Mouse (Mus musculus): Measurements from ENCODE around the gene Mogat2. TPM values are rescaled to one million over a fixed set of nuclear protein-coding genes. Genes with fewer than 3 reads are reported as not detected.

The Mogat2 gene
- total and polyA plus RNA-seq, 2 experiments from 2014 or later: 0.40 TPM; not detected in 1

GRCm38 (mm10) chr7:99175666-99176065, 62.8 kb downstream of the Mogat2 start:
- H3K9ac ChIP-seq (replicated peaks; ENCODE audit: low read depth, low read length): no peak overlapping the region
- H3K36me3 ChIP-seq (replicated peaks; ENCODE audit: control insufficient read depth, insufficient read depth, low read length): no peaks in the 10 kb centered on the region
- peaks cover 12% of the 10 kb centered on the region; the same call in 1 of the 2 replicates for H3K4me1 ChIP-seq (ENCODE audit: control insufficient read depth, insufficient read depth)
- no peak for DNase-seq (ENCODE audit: low spot score)
- H3K4me3 ChIP-seq (ENCODE audit: low read depth, low read length): no peak overlapping the region
- TF ChIP-seq EP300 (IDR thresholded peaks at IDR 0.05; ENCODE audit: low read depth): no peak
- no peak for TF ChIP-seq CTCF (IDR thresholded peaks at IDR 0.05; ENCODE audit: low read depth)
- no peak for ATAC-seq (ENCODE audit: insufficient read depth, low read depth)
- no peaks in the 10 kb centered on the region for H3K27me3 ChIP-seq (ENCODE audit: control insufficient read depth, insufficient read depth, low read length)
- no peaks in the 10 kb centered on the region for H3K9me3 ChIP-seq (replicated peaks; ENCODE audit: control insufficient read depth, low read length)
- H3K4me2 ChIP-seq (ENCODE audit: low read depth, low read length): no peak overlapping the region
- 87% methylated on average over 9 of the region's 9 CpGs for WGBS
- H3K27ac ChIP-seq (ENCODE audit: low read depth): no peak overlapping the region

- H3K27me3 ChIP-seq (ENCODE audit: control insufficient read depth, insufficient read depth, low read length): no peaks in the 10 kb centered on the region
- no peaks in the 10 kb centered on the region for H3K9me3 ChIP-seq (replicated peaks; ENCODE audit: control insufficient read depth, low read length)
- no peak for ATAC-seq (ENCODE audit: insufficient read depth, low read depth)
- 85% methylated on average over 11 of the region's 11 CpGs for WGBS
- peaks cover 12% of the 10 kb centered on the region; the same call in 1 of the 2 replicates for H3K4me1 ChIP-seq (ENCODE audit: control insufficient read depth, insufficient read depth)
- TF ChIP-seq CTCF (IDR thresholded peaks at IDR 0.05; ENCODE audit: low read depth) (no peak), EP300 (IDR thresholded peaks at IDR 0.05; ENCODE audit: low read depth) (no peak)
- no peaks in the 10 kb centered on the region for H3K36me3 ChIP-seq (replicated peaks; ENCODE audit: control insufficient read depth, insufficient read depth, low read length)
- no peak overlapping the region for H3K27ac ChIP-seq (ENCODE audit: low read depth)
- no peak overlapping the region for H3K9ac ChIP-seq (replicated peaks; ENCODE audit: low read depth, low read length)
- no peak for DNase-seq (ENCODE audit: low spot score)
- no peak overlapping the region for H3K4me2 ChIP-seq (ENCODE audit: low read depth, low read length)
- no peak overlapping the region for H3K4me3 ChIP-seq (ENCODE audit: low read depth, low read length)
Observed at GRCm38 (mm10) chr7:99175118-99175517, 63.3 kb downstream of the Mogat2 start.

DNA sequence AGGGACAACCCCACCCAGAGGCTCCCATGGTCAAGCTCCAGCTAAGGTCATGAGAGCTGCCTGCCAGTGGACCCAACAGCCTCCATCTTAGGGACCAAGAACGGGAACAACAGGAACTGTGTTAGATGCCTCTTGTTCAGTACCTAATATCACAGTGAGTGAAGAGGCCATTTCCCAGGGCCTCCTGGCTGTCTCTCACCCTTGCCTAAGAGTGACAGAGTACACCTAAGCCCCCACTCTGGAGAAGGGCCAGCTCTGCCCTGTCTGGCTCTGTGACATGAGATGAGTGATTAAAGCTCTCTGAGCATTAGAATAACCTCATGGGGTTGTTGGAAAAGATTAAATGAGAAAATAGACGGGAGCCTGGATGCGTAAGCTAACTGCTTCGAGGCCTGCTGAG, 64.4 kb downstream of the Mogat2 start:
- 71% methylated on average over 4 of the region's 4 CpGs for WGBS
- Histone ChIP-seq H3K9ac (replicated peaks; ENCODE audit: low read depth, low read length) (no peak overlapping the region), H3K27ac (ENCODE audit: low read depth) (no peak overlapping the region), H3K4me3 (ENCODE audit: low read depth, low read length) (no peak overlapping the region), H3K9me3 (replicated peaks; ENCODE audit: control insufficient read depth, low read length) (no peaks in the 10 kb centered on the region), H3K4me2 (ENCODE audit: low read depth, low read length) (no peak overlapping the region), H3K27me3 (ENCODE audit: control insufficient read depth, insufficient read depth, low read length) (no peaks in the 10 kb centered on the region), H3K36me3 (replicated peaks; ENCODE audit: control insufficient read depth, insufficient read depth, low read length) (0 out of 2 replicates have a peak, but pooled peaks cover 4% of the 10 kb centered on the region), H3K4me1 (ENCODE audit: control insufficient read depth, insufficient read depth) (peaks cover 8% of the 10 kb centered on the region; the same call in 1 of the 2 replicates)
- no peak for ATAC-seq (ENCODE audit: insufficient read depth, low read depth)
- no peak for DNase-seq (ENCODE audit: low spot score)
- TF ChIP-seq CTCF (IDR thresholded peaks at IDR 0.05; ENCODE audit: low read depth): no peak
- TF ChIP-seq EP300 (IDR thresholded peaks at IDR 0.05; ENCODE audit: low read depth): no peak

- ATAC-seq (ENCODE audit: insufficient read depth, low read depth) (peak; percentile 18; the same call in 1 of the 2 replicates), DNase-seq (ENCODE audit: low spot score) (no peak)
- H3K9me3 ChIP-seq (replicated peaks; ENCODE audit: control insufficient read depth, low read length): no peaks in the 10 kb centered on the region
- no peak overlapping the region for H3K4me2 ChIP-seq (ENCODE audit: low read depth, low read length)
- H3K27ac ChIP-seq (ENCODE audit: low read depth): no peak overlapping the region
- H3K27me3 ChIP-seq (ENCODE audit: control insufficient read depth, insufficient read depth, low read length): no peaks in the 10 kb centered on the region
- 32% methylated on average over 6 of the region's 6 CpGs for WGBS
- H3K9ac ChIP-seq (replicated peaks; ENCODE audit: low read depth, low read length): no peak overlapping the region
- H3K4me3 ChIP-seq (ENCODE audit: low read depth, low read length): no peak overlapping the region
- H3K4me1 ChIP-seq (ENCODE audit: control insufficient read depth, insufficient read depth): peaks cover 8% of the 10 kb centered on the region; the same call in 1 of the 2 replicates
- H3K36me3 ChIP-seq (replicated peaks; ENCODE audit: control insufficient read depth, insufficient read depth, low read length): 0 out of 2 replicates have a peak, but pooled peaks cover 4% of the 10 kb centered on the region
- TF ChIP-seq CTCF (IDR thresholded peaks at IDR 0.05; ENCODE audit: low read depth) (no peak), EP300 (IDR thresholded peaks at IDR 0.05; ENCODE audit: low read depth) (no peak)
Observed at GRCm38 (mm10) chr7:99172898-99173297, 65.5 kb downstream of the Mogat2 start.

DNA sequence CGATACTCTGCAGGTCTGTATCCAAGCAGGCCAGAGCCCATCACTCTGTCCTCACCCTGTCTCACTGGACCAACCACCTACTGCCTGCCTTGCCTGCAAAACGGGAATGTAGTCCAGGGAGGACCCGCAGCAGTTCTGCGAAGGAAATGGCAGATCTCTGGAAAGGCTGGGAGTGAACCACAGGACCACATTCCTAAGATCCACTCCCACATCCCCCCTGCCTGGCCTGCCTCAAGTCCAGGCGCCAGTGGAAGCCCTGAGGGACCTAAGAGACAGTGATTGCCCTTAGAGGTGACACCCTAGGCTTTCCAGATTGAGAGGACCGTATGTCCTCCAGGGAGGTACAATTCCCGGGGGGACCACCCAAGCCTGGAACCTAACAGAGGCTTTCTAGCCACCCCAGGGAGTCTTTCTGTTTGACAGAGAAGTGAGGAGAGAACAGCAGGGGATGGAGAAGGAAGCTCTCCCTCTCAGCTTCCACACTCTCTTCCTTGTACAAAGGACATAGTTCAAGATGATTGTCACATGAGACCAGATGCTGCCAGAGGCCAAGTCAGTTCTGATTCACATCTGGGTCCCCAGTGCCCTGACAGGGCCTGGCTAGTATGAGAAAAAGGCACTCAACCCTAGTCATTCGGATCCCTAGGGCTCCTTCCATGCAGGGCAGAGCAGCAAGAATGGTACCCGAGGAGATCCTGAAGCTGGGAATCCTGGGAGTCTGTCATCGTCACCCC, 66.5 kb downstream of the Mogat2 start:
- 64% methylated on average over 10 of the region's 10 CpGs for WGBS
- no peak overlapping the region for H3K4me2 ChIP-seq (ENCODE audit: low read depth, low read length)
- DNase-seq (ENCODE audit: low spot score) (no peak), ATAC-seq (ENCODE audit: insufficient read depth, low read depth) (no peak)
- no peaks in the 10 kb centered on the region for H3K9me3 ChIP-seq (replicated peaks; ENCODE audit: control insufficient read depth, low read length)
- H3K27ac ChIP-seq (ENCODE audit: low read depth): no peak overlapping the region
- TF ChIP-seq EP300 (IDR thresholded peaks at IDR 0.05; ENCODE audit: low read depth): no peak
- no peak for TF ChIP-seq CTCF (IDR thresholded peaks at IDR 0.05; ENCODE audit: low read depth)
- H3K36me3 ChIP-seq (replicated peaks; ENCODE audit: control insufficient read depth, insufficient read depth, low read length): 0 out of 2 replicates have a peak, but pooled peaks cover 4% of the 10 kb centered on the region
- no peak overlapping the region for H3K4me3 ChIP-seq (ENCODE audit: low read depth, low read length)
- no peaks in the 10 kb centered on the region for H3K27me3 ChIP-seq (ENCODE audit: control insufficient read depth, insufficient read depth, low read length)
- peaks cover 7% of the 10 kb centered on the region; the same call in 1 of the 2 replicates for H3K4me1 ChIP-seq (ENCODE audit: control insufficient read depth, insufficient read depth)
- H3K9ac ChIP-seq (replicated peaks; ENCODE audit: low read depth, low read length): no peak overlapping the region
